Mouse (Mus musculus) frontal cortex, postnatal 25 days (tissue): ENCODE data around the gene Slc17a2.
"Not testable (repeated sequence)": the region's sequence is repeated elsewhere in the genome, so short reads cannot be mapped to it uniquely, and the experiment has no call there.

Source experiments
- DNase-seq, 2 experiments: peaks; one replicate each; pipeline ENCODE4 v3.0.0; 2022; ENCODE audit warnings: low spot score in 2 of 2

Slc17a2 gene

GRCm38 (mm10) chr13:23806422-23807052, at the start of gene Slc17a2:
TSS of gene Slc17a2 (plus strand) at chr13:23806993.
- DNase-seq, result no peak

- no peak for DNase-seq
These were observed 49.5 kb upstream of the Slc17a2 start for GRCm38 (mm10) chr13:23757211-23757773.

- DNase-seq, result no peak
These were observed 48.9 kb upstream of the Slc17a2 start for GRCm38 (mm10) chr13:23757921-23758320.

- no peak for DNase-seq
These were observed 47.5 kb upstream of the Slc17a2 start for GRCm38 (mm10) chr13:23759251-23759771.

GRCm38 (mm10) chr13:23759916-23760239, 46.9 kb upstream of the Slc17a2 start:
- no peak for DNase-seq

- peak in 1 of 2 experiments; percentile 13 for DNase-seq
These were observed 46.4 kb upstream of the Slc17a2 start for GRCm38 (mm10) chr13:23760240-23760971.

GRCm38 (mm10) chr13:23760972-23761864, 45.6 kb upstream of the Slc17a2 start, which contains the start of gene Hist1h4a:
TSS of gene Hist1h4a (minus strand) at chr13:23761230.
- DNase-seq, result peak; percentile 96 to 98

GRCm38 (mm10) chr13:23761871-23762821, 44.6 kb upstream of the Slc17a2 start, which contains the start of gene Hist1h3a:
TSS of gene Hist1h3a (minus strand) at chr13:23762386.
- DNase-seq, result peak; percentile 30 to 35

- DNase-seq, result no peak
These were observed 43.6 kb upstream of the Slc17a2 start for GRCm38 (mm10) chr13:23763242-23763585.

- DNase-seq, result peak; percentile 65 to 71
These were observed 43.0 kb upstream of the Slc17a2 start, which contains the start of gene Hist1h1a for GRCm38 (mm10) chr13:23763586-23764323. TSS of gene Hist1h1a (plus strand) at chr13:23763666.

GRCm38 (mm10) chr13:23764324-23765171, 42.2 kb upstream of the Slc17a2 start:
- no peak for DNase-seq

GRCm38 (mm10) chr13:23765172-23765513, 41.6 kb upstream of the Slc17a2 start:
- DNase-seq, result no peak

- no peak for DNase-seq
These were observed 40.0 kb upstream of the Slc17a2 start for GRCm38 (mm10) chr13:23766772-23767171.

- DNase-seq, result no peak
These were observed 37.9 kb upstream of the Slc17a2 start for GRCm38 (mm10) chr13:23768834-23769397.

- not testable (repeated sequence) for DNase-seq
These were observed 37.2 kb upstream of the Slc17a2 start, which contains the start of gene Trim38 for GRCm38 (mm10) chr13:23769613-23770012. TSS of gene Trim38 (plus strand) at chr13:23769913.

- DNase-seq, result no peak
These were observed 34.1 kb upstream of the Slc17a2 start for GRCm38 (mm10) chr13:23772561-23773313.

GRCm38 (mm10) chr13:23778339-23778738, 28.5 kb upstream of the Slc17a2 start:
- DNase-seq, result no peak

- no peak for DNase-seq
These were observed 27.8 kb upstream of the Slc17a2 start for GRCm38 (mm10) chr13:23779025-23779424.
